Mouse (Mus musculus) liver, embryonic 14.5 days (tissue): Measurements from ENCODE around the gene Snx27.

Source experiments
- CTCF ChIP-seq: IDR thresholded peaks from 2 replicates; pipeline ENCODE4 v1.5.1; 2016; ENCODE audit warnings: antibody characterized with exemption, low read depth, control low read depth
- EP300 ChIP-seq: IDR thresholded peaks from 2 replicates; pipeline ENCODE4 v1.6.1; 2016; ENCODE audit warnings: antibody characterized with exemption, low read depth

- TF ChIP-seq EP300 (no peak), CTCF (no peak)
These were observed 103.8 kb downstream of the Snx27 start for GRCm38 (mm10) chr3:94478591-94479169.
